Mouse (Mus musculus): ENCODE data around the gene Atpaf2.

Atpaf2 gene

DNA sequence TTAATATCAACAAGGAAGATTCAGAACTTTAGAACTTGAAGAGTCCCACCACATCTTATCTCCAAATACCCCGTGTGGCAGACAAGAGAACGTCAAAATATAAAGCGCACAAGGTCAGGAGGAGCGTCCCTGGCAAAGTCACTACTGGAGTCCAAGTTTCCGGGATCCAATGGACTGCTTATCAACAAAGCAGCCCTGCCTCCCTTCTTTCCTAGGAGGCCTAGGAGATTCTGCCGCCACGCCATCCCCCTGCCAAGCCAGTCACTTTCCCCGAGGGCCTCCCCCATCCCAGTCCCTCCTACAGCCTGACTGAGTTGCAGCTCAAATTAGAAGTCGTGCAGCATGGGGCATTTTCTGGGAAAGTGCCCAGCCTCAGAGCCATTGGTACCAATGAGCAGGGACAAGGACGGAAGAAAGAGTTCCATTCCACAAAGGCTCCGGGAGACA is 66.3 kb downstream of the Atpaf2 start:
- in situ Hi-C loops (cut with MboI, MseI) = loop anchor here in 1 of 2 experiments (10.0 kb wide), 1 partner anchor 1127 kb away; the partner anchor contains the start of gene Arf1

DNA sequence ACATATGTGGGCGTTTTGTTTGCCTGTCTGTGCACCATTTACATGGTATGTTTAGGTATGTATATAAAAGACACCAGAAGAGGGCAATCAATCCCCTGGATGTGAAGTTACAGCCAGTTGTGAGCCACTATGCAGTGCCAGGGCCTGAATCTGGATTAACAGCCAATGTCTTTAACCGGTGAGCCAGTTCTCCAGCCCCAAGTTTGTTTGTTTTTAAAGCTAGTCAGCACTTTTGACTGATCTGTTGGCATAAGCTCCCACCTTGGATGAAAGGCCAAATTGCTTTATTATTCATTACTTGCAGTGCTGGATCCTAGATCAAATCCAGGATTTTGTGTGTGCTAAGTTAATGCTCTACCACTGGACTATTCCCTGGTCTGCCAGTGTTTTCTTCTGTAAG is 66.9 kb downstream of the Atpaf2 start:
- in situ Hi-C loops (cut with MboI, MseI) = loop anchor here in 1 of 2 experiments (10.0 kb wide), 1 partner anchor 1127 kb away; the partner anchor contains the start of gene Arf1
